ENCODE assay signal across 22 mouse cellular contexts in the genomic region with DNA sequence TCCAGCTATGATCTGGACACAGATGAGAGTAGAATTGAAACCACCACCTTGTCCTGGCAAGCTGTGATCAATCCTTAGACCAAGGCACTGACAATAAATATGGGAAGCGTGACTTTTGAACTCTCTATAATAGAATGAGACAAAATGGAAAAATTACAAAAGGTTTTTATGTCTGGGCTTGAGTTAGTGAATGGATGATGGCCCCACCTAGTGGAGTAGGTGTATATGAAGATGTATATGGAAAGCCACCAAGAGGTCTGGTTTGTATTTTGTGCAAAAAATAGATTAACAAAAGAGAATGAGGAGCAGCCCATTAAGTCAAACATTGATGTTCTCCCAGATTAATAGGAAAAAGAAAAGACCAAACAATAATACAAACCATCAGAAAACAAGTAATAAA.
DNase-seq lines count a peak whose midpoint lies in the region; ATAC-seq and TF ChIP-seq lines count a peak whose summit lies in the region.
"Had no signal": no experiment of that assay in that cellular context is flagged by ENCODE, and none has a peak within 500 bp of the region (broad histone marks: within the 10 kb centered on the region; RNA-seq: fewer than 3 reads in every experiment).

No protein-coding gene starts in this region.

- no peak overlapping the region for H3K4me3 ChIP-seq in layer of hippocampus, adult 2 months
- H3K4me3 ChIP-seq: embryonic facial prominence, embryonic 12.5 days; gastrocnemius, adult 2 months; heart, embryonic 10.5 days; hindbrain, embryonic 12.5 days had no signal

- H3K27me3 ChIP-seq in Patski = no peaks in the 10 kb centered on the region
- H3K27me3 ChIP-seq: embryonic facial prominence, embryonic 12.5 days; hindbrain, embryonic 12.5 days had no signal

- H3K27ac ChIP-seq in layer of hippocampus, adult 2 months = no peak overlapping the region
- H3K27ac ChIP-seq: embryonic facial prominence, embryonic 12.5 days; gastrocnemius, adult 2 months; heart, embryonic 10.5 days; hindbrain, embryonic 12.5 days had no signal

- POLR2A ChIA-PET in Patski (lab: Charles Lee) = no interaction called here

- peak; percentile 3 for DNase-seq in embryo, embryonic 11 days
- no peak for DNase-seq in embryo, embryonic 9.5 days (ENCODE audit: extremely low spot score)
- peak in 1 of 2 experiments; percentile 2 for DNase-seq in layer of hippocampus, adult 2 months (ENCODE audit: low spot score in 2 of 2)
- no peak for DNase-seq in layer of hippocampus, postnatal 10 days (ENCODE audit: low spot score in 2 of 2)
- DNase-seq in A20 (ENCODE audit: low read depth, low spot score) (peak; percentile 30), Patski (ENCODE audit: low read depth, low spot score) (no peak)
- DNase-seq in spleen, adult 12 weeks (ENCODE audit: low spot score) = no peak
- DNase-seq in left cerebral cortex, postnatal 14 days (ENCODE audit: low spot score in 2 of 2) = no peak
- DNase-seq: adrenal gland, adult 8-10 months; adrenal gland, postnatal 36 days; cerebellum, adult 2 months; cerebellum, postnatal 10 days; gastrocnemius, adult 2 months; gastrocnemius, postnatal 25 days; heart, postnatal 10 days; heart, postnatal 4 days had no signal

- CTCF ChIA-PET in Patski (lab: Charles Lee) = interaction anchor here (1.3 kb wide), 1 partner anchor 140 kb away, joined by 3 read pairs; no protein-coding TSS in a partner anchor

- intact Hi-C loops in left cerebral cortex, postnatal 14 days (cut with DNase I) = no loop called here

- in situ Hi-C loops in Patski (cut with MboI; ENCODE audit: low pct_unique_long_range_greater_than_20kb) = no loop called here

- no peak for ATAC-seq in Patski
- ATAC-seq: forebrain, embryonic 16.5 days; hindbrain, embryonic 16.5 days; inflammation-experienced regulatory T-cells, adult 6 months had no signal

- TF ChIP-seq CTCF in layer of hippocampus, adult 2 months (conservative IDR thresholded peaks at IDR 0.05) = peak; percentile 54
- peak; percentile 32 for TF ChIP-seq CTCF in Patski (IDR thresholded peaks at IDR 0.05)

Comparison
In these comparisons a context has a peak if more than half of its experiments do, and no peak if none do; other contexts are left out.
1. DNase-seq: peak in embryo, embryonic 11 days (single experiment) and A20 (single experiment); none in embryo, embryonic 9.5 days (single experiment), layer of hippocampus, postnatal 10 days (0 of 2), Patski (single experiment), spleen, adult 12 weeks (single experiment) and left cerebral cortex, postnatal 14 days (0 of 2).